Mouse (Mus musculus): ENCODE data around the gene Smarcad1.
"Not testable (repeated sequence)": the region's sequence is repeated elsewhere in the genome, so short reads cannot be mapped to it uniquely, and the experiment has no call there.

Gene Smarcad1

DNA sequence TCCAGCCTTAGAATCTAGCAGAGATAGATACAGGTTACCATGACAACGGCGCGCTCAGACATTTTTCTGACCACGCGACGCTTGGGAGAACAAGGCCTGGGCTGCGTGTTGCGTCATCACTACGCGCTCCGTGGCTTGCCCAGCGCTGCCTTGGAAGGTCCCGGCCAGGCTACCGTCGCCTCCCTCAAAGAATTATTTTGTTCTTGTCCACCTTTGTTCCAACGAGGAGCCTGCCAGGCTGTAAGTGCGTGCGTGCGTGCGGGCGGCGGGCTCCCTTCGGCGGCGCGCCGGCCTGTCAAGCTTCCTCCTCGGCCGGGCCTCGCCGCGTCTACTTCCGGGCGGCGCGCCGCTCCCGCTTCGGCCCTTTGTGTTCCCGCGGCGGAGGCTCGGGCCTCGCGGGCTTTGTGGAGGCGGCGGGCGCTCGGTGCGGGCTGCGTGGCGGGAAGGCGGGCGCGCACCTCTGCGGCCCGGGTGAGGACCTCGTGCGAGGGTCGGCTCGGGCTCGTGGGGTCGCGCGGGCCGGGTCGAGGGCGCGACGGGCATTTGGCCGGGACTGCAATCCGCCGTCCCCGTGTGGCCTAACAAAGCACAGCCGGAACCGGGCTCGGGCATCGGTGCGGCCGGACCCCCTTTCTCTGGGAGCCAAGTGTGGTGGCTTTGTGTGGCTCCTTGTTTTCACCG lies at the start of gene Smarcad1:
Smarcad1 (plus strand) TSS at position 93 of the 681 bp plus-strand sequence.
- DNase-seq, result peak; percentile 96

DNA sequence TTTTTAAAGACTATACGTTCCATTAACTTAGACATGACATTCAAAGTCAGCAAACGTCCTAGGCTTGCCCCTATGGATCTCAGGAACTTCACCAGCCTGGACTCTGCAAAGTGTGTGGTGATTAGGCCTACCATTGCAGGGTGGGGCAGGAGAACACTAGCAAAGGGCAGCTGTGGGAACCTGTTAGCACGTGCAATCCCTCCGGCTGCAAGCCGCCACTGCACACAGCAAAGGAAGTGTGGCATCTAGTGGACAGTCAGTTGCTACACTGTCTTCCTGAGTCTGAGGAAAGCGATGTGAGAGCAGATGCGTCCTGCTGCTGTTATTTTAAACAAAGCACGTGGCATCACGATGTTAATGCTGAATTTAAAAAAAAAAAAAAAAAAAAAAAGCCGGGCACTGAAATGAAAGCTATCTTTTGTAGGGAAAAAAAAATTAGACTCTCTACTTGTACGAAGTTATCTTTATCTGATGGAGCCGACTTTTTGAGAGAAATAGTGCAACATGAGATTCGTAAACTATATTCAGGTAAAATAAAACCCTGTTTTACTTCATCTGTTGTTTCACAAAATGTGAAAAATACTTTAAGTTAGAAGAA lies 45.5 kb upstream of the Smarcad1 start:
- peak; percentile 19 for DNase-seq

DNA sequence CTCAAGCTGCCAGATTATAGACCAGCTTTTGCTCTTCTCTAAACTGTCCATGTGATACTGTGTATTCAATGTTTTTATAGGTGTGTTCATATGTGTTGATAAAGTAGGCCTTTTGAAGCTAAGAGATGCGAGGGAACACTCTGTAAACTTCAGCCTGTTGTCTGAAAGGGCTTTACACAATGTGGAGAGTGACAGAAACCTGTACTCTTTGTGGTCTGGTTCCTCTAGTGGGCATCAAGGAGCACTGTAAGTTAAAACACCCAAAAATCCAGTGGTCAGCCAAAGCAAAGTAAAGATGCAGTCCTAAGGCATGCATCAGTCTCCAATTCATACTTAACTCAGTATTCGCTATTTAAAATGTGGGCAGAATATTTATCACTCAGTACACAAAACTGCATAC lies 44.6 kb upstream of the Smarcad1 start:
- DNase-seq, result no peak

DNA sequence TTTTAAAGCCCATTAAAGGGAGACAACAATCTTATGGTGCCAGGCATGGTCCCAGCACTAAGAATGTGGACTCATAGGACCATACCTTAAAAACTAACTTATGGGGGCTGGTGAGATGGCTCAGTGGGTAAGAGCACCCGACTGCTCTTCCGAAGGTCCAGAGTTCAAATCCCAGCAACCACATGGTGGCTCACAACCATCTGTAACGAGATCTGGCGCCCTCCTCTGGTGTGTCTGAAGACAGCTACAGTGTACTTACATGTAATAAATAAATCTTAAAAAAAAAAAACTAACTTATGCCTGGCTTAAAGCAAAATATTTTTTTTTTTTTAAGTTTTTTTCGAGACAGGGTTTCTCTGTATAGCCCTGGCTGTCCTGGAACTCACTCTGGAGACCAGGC lies 41.6 kb upstream of the Smarcad1 start:
- DNase-seq, result peak; percentile 15

DNA sequence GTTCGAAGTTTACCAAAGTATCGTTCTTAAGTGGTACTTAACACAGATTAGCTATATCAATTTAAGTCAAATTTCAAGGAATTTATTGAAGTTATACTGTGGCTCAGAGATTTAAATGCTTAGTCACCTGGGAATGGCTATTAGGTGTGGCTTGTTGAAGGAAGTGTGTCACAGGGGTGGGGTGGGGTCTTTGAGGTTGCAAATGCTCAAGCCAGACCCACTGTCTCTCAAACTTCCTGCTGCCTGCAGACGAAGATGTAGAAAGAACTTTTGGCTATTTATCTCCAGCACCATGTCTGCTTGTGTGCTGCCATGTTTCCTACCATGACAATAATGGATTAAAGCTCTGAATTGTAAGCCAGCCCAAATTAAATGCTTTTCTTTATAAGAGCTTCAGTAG lies 40.2 kb upstream of the Smarcad1 start:
- DNase-seq, result no peak

DNA sequence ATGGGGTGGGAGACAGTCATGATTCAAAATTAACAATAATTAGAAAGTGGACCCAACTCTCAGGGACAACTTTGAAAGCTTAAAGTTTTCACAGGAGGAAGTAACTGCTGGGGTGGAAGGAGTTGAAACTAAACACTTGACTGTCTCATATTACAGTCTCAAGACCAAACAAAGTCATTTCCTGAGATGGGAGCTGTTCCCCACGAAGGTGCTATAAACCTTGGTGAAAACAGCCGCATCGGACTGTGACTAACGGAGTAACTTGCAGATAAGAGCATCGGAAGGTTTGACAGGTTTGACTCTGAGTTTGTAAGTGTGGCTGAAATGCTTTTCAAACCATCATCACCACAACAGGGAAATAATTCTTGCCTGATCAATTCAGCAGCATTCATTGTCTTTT lies 33.5 kb upstream of the Smarcad1 start:
- DNase-seq, result no peak

DNA sequence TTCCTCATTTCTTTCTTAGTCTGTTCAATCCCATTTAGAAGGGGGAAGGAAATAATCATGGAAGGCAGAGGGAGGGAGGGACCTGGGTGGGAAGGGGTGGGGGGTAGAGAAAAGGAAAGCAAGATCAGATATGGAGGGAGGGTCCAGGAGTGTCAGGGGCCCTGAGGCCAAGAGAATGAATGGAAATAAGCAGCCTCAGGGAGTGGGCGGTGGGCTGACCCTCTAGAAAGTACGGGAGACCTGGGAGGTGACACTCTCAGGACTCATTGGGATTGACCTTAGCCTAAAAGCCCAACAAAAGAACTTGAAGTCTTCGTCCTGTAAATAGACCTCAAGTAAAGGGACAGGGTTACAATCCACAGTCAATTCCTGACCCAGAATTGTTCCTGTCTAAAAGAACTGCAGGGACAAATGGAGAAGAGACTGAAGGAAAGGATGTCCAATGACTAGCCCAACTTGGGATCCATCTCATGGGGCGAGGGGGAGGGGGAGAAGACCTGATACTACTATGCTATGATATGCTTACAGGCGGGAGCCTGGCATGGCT lies 30.9 kb upstream of the Smarcad1 start:
- DNase-seq, result no peak

DNA sequence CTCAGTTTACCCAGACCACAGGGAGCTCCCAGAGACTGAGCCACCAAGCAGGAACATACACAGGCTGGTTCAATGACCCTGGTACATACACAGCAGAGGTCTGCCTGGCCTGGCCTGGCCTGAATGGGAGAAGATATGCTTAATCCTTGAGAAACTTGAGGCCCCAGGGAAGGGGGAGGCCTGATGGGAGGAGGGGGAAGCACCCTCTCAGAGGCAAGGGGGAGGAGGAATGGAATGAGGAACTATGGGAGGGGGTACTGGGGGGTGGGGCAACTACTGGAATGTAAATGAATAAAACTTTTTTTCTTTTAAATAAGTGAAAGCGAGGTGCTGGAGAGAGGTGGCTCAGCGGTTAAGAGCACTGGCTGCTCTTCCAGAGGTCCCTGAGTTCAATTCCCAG lies 30.2 kb upstream of the Smarcad1 start:
- DNase-seq, result no peak

DNA sequence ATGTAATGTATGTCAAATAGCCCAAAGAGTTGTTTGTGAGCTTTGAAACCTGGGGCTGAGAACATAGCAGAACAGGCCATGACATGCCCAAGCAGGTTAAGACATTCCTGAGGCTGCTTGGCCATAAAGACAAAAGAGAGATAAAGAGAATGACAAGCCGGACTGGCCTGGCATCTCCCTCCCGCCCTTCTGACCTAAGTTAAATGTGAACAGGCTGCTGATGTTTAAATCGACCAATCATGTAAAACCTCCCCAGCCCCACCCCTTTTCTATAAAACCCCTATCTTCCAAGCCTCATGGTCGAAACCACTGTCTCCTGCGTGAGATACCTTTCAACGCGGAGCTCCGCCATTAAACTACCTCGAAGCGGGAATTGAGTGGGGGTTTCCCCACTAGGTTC lies 24.8 kb upstream of the Smarcad1 start:
- DNase-seq, result no peak

DNA sequence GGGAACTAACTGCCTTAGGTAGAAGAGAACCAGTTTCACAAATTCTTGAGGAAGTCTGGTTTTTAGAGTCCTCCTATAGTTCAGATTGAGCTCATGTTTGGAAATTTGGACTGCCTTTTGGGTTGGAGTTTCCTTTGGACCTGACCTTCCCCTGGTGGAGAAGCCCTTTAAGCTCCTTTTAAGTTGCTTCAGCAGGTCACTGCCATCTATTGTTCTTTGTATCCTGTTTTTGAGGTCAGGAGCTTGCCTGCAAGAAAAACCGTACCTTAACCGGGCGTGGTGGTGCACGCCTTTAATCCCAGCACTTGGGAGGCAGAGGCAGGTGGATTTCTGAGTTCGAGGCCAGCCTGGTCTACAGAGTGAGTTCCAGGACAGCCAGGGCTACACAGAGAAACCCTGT lies 23.4 kb upstream of the Smarcad1 start:
- not testable (repeated sequence) for DNase-seq

DNA sequence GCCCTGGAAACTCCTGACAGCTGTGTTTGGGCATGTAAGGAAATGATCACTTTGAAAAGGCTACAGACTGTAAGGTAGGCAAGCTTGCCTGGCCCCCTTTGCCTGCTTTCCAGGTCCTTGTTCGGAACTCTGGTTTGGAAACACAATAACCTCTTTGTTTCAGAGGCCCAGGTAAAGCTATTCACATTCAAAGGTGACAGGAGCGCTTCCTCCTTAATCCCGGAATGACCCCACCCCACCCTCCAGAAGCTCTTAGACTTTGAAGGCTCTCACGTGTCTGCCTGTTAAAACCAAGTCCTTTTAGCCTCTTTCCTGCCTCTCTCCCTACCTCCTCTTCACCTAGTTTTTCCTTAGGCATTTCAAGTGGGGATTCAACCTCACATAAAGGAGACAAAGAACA lies 20.5 kb upstream of the Smarcad1 start:
- DNase-seq, result no peak

DNA sequence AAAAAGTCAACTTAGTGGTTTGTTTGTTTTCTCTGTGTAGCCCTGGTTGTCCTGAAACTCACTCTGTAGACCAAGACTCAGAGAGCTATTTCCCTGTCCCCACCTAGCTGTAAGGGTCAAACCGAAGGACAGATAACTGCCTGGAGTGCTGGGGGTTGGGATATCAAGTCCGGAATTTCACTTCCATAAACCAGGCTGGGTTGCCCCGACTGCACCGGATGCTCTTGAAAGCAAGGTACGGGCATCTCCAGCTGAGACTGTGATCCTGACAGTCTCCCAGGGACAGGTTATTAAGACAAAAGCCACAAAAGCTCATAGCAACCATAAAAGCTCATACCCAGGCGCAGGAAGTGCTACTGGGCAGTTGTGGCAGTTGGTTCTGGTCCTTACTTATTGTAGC lies 19.3 kb upstream of the Smarcad1 start:
- DNase-seq, result no peak

DNA sequence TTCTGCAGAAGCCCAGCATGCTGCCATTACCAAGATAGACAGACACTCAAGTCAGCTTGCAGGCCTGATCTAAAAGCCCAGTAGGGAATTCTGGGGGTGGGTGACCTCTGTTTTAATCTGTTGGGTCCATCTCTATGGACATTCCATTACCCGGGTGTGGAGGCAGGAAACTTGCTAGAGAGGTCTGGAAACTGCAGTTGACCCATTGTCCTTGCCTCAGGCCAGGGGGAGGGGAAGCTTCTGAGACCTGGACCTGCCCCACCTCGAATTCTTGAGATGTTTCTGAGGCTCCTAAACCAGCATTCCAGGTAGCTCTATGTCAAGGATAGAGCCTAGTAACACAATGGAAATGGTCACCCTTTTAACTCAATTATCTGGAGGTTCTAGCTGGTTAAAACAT lies 17.7 kb upstream of the Smarcad1 start:
- no peak for DNase-seq

DNA sequence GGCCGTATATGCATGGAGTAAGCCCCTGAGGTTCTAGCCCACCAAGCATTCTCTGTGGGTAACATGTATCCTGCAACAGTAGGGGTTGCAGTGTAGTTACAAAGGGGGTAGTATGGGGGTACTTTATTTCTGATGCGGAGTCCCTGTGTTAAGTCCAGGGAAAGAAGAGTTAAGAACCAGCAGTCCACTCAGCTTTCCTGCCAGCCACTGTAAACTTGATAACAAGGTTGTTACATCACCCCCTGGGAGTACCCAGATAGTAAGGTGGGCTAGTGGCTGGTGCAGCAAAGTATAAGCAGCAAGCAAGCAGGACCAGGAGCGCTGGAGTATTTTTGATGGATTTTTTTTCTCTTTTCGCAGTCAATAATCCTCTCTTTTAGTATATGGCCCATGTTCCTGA lies 17.3 kb upstream of the Smarcad1 start:
- no peak for DNase-seq

DNA sequence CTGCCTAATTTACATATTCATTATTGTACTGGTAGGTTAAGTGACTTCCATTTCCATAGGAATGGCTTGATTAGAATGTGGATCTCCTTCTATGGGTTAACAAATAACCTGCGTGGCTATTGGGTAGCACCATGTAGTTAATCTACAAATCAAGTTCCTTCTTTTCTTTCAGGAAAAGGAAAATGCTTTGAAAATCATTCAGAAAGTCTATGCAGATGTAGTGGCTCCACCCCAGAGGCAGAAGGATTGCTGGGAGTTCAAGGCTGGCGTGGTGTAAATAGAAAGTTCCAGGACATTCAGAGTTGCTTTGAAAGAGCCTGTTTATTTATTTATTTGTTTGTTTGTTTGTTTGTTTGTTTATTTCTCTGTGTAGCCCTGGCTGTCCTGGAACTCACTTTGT lies 7.7 kb upstream of the Smarcad1 start:
- DNase-seq, result no peak

DNA sequence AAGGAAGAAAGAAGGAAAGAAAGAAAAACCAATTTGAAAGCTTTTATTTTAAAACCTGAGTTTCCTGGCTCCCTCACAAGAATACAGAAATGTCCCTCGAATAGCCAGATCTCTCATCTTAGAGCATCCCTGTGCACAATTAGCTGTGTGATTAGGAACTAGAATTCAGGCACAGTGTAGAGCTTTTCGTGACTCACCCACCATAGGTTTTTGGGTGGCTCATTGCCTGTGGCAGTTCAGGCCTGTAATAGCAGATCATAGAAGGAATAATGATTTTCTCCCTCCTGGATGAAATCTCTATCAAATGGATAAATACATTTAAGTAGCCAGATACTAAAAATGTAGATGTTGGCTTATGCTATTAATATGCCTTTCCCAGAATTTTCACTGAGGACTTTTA lies 6.9 kb upstream of the Smarcad1 start:
- DNase-seq, result no peak

DNA sequence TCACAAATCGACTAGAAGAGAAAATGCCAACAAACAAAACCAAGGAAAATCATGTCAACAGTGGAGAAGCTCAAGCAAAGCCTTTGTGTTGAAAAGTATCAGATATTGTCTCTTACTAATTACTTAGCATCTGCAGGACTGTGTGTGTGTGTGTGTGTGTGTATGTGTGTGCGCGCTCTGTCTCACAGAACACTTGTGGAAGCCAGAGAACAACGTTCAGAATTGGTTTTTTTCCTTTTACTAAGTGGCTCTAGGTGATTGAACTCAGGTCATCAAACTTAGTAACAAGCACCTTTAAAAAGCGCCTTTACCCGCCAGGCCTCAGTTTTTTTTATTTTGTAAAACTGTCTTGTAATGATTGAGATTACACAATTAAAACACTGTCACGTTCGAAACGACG lies 451 bp upstream of the Smarcad1 start:
- DNase-seq, result no peak

DNA sequence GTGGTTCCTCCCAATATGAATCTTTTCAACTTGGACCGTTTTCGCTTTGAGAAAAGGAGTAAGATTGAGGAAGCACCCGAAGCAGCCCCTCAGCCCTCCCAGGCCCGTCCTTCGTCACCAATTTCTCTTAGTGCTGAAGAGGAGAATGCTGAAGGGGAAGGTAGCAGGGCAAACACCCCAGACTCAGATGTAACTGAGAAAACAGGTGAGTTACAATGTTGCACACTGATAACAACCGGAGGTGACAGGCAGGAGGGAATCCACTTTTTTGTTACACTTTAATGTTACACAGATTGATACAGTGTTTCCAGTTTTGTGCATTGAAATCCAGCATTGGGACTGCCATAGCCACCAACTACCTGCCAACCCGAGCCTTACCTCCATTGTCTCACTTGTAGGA lies 858 bp downstream of the Smarcad1 start:
- DNase-seq, result no peak

DNA sequence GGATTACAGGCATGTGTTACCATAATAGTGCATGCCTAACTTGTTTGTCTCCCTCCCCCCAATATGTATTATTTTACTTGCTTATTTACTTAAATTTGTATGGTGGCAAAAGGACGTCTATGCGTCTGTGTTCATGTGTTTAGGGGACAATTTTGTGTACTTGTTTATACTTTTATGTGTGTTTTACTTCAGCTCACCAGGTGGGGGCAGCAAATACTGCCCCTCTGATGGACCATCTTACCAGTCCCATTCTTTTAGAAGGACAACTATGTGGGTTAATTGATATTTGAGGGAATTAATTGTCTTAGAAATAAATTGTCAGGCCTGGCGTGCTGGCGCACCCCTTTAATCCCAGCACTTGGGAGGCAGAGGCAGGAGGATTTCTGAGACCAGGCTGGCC lies 6.7 kb downstream of the Smarcad1 start:
- DNase-seq, result no peak

DNA sequence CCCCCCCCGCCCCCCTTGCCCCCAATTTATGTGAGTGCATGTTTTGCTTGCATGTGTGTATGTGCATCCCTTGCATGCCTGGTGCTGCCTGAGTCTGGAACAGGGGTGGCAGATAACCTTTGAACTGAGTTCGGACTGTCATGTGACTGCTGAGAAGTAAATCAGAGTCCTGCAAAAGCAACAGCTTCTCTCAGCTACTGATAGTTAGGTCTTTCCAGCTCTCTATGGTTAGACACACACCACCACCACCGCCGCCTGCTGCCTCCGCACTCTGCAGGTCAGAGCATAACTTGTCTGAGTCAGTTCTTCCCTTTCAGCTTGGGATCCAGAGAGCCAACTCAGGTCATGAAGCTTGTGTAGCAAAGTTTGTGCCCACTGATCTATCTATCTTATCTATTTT lies 14.2 kb downstream of the Smarcad1 start:
- DNase-seq, result no peak

DNA sequence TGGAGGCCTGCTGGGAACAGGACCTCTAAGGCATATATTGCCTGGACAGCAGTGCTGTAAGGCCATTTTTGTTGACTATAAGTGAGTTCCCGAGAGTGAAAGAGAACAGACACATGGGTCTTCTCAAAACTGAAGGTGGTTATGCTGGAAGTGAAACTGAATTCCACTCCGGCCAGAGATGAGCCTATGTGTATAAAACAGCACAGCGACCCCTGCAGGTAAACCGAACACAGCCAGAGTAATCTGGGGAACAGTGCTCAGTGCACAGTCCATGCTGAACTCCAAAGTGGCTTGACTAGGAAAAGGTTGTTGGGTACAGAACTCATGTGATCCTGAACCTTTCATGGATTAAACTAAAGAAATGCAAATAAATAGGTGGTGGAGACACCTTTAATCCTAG lies 14.8 kb downstream of the Smarcad1 start:
- DNase-seq, result not testable (repeated sequence)

DNA sequence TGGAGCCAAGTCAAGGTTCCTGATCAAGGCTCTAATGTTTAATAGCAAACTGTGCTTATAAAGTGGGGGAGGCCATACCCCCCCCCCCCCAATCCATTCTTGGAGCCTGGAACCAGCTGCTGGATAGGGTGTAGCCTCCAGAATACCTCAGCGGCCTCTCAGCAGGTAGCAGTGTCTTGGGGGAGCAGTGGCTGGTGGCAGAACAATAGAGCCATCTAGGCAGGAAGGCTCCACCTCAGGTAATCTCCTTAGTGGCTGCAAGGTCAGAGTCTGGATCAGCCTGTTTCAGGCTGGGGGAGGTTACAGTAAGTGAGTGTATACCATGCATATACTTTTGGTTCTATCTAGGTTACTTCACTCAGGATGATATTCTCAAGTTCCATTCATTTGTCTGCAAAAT lies 18.7 kb downstream of the Smarcad1 start:
- DNase-seq, result no peak

DNA sequence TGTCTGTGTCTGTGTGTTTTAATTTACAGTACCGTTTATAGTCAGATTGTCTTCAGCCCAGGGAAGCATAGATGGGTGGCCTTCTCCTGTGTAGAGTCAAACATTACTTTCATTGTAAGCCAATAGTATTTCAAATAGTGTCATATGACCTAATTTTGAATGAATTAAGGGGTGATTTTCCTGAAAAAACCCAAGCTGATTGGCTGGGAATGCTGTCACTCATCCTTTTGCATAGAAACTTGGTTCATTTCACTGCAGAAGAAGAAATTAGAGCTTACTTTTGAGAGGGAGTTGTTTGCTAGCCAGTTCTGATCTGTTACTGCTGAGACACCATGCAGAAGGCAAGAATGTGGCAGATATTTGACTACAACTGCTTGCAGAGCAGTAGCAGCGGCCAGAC lies 32.8 kb downstream of the Smarcad1 start:
- DNase-seq, result no peak

DNA sequence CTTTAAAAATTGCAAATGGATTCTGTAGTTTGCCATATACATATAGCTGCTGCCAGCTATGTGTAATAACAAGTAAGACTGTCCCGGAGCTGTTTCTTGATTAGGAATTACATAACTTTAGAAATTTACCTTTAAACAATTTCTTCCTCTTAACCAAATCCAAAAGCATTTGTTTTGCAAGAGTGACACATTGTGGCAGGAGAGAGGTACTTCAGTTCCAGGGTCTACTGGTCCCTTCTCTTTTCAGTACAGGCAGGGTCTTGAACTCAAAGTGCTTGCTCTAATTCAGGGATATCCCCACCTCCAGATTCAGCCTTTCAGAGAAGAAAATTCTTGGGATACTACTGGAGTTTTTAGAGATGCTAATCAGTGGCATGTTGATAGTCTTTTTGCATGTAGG lies 36.8 kb downstream of the Smarcad1 start:
- DNase-seq, result no peak

DNA sequence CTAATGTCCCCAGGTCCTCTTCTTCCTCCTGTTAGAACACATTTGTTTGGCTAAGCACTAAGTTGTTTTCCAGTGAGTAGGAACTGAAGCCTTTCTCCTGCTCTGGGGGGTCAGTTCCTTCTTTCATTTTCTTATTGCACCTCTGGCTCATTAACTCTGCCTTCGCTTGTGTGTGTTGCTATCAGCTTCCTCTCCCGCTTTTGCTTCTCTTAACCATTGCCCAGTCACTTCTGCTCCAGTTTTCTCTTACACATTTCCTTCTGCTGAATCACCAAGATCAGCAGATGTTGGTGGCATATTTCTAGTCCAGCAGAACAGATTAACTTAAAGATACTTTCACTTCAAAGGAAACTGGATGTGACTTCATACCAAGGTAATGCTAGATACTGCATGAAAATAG lies 72.5 kb downstream of the Smarcad1 start:
- no peak for DNase-seq
